Mouse (Mus musculus) lung, adult 2 months (tissue): ENCODE data around the gene Aup1.

Experiments
- CTCF ChIP-seq: fragments of 200-500 bp; IDR thresholded peaks from 2 replicates; pipeline ENCODE4 v1.5.1; 2011; ENCODE audit warnings: mild to moderate bottlenecking, low read length, control low read depth; ENCODE audit not compliant: insufficient read depth
- POLR2A ChIP-seq: fragments of 200-500 bp; IDR thresholded peaks from 2 replicates; pipeline ENCODE4 v1.6.1; 2011; ENCODE audit warnings: low read depth, mild to moderate bottlenecking, control low read depth, low read length, borderline replicate concordance; ENCODE audit errors: extremely low read depth

DNA sequence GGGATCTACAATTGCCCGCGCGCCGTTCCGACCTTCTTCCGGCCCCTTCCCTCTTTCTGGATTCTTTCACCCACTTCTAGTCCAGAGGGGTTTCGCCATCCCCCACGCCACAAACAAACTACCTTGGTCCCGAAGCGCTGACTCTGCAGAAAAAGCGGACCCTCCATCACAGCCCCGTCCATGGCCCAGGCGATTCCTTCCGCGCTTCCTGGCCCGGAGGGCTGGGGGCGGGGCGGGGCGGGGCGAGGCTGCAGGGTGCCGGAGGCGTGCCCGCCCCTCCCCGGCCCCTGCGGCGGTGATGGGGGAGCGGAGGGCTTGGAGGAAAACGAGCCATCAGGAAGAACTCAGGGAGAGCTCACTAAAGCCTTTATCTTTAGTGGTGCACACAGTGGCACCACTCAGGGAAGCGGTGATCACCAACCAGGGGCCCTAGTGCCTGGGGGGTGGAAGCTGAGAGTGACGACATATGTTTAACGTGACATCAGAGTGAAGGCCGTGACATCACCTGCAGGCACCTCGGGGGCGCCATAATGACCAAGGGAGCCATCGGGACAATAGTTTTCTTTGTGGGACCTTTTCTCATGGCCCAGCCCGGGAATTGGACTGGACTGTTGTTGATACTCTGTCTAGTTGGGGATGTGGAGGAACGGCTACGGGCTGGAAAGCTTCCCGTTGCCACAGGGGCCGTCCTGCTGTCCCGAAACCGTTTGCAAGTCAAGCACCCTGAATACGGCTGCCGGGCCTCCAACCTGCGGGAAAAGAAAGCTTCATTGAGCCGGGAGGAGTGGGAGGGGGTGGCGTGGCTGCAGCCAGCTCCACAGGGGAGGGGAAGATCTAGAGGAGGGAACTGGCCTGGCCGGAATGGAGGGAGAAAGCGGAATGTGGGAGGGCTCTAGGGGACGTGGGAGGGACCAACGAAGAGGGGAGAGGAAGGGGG is 20.8 kb upstream of the Aup1 start, which contains the start of the genes Dok1 and Loxl3:
- TF ChIP-seq POLR2A (peak; percentile 72; the same call in 1 of the 2 replicates), CTCF (no peak)
